Mouse (Mus musculus) CH12.LX (cell line): ENCODE data around the gene Akr7a5. TPM values are rescaled to one million over a fixed set of nuclear protein-coding genes. Genes with fewer than 3 reads are reported as not detected.

Experiments
- DNase-seq: peaks from one replicate; pipeline ENCODE4 v3.0.0-alpha.2; 2013; ENCODE audit errors: extremely low read depth
- H3K27ac ChIP-seq: 2 replicates; pipeline ENCODE4 v1.5.1; 2012; ENCODE audit warnings: low read depth, mild to moderate bottlenecking, control low read depth, moderate library complexity; ENCODE audit not compliant: insufficient read depth
- H3K27me3 ChIP-seq: replicated peaks from 2 replicates; pipeline ENCODE3; 2012; ENCODE audit warnings: inconsistent platforms
- H3K36me3 ChIP-seq, 2 experiments: replicated peaks in 1 of 2; 2 replicates each; pipeline versions ENCODE3 to v1.6.1; 2012; ENCODE audit warnings: inconsistent platforms in 1 of 2, low read length in 1 of 2, mild to moderate bottlenecking in 1 of 2, mixed read lengths in 1 of 2, moderate library complexity in 1 of 2; ENCODE audit not compliant: control insufficient read depth in 1 of 2, insufficient read depth in 1 of 2
- H3K4me1 ChIP-seq, 2 experiments: 2 replicates each; pipeline ENCODE4 v1.6.1; 2012; ENCODE audit warnings: inconsistent platforms in 1 of 2, moderate library complexity in 1 of 2; ENCODE audit not compliant: insufficient read depth in 2 of 2, control insufficient read depth in 1 of 2
- H3K4me2 ChIP-seq: 2 replicates; pipeline ENCODE4 v1.6.1; 2012; ENCODE audit warnings: low read depth, mild to moderate bottlenecking, control low read depth; ENCODE audit not compliant: poor library complexity, insufficient read depth, severe bottlenecking
- H3K4me3 ChIP-seq, 3 experiments: fragments of 150-350 bp in 1 of 3; sonication (generic) in 1 of 3; replicated peaks in 1 of 3; 2 replicates each; pipeline versions ENCODE3 to v1.5.1; 2011 to 2012; ENCODE audit warnings: low read depth in 2 of 3, low read length in 2 of 3, mild to moderate bottlenecking in 2 of 3, moderate library complexity in 2 of 3, control low read depth in 1 of 3, improper control_type of control experiment in 1 of 3, inconsistent platforms in 1 of 3, mixed read lengths in 1 of 3; ENCODE audit not compliant: poor library complexity in 1 of 3
- H3K79me2 ChIP-seq: replicated peaks from 2 replicates; pipeline ENCODE4 v1.6.1; 2012; ENCODE audit warnings: mild to moderate bottlenecking, moderate library complexity; ENCODE audit not compliant: control insufficient read depth, poor library complexity, insufficient read depth, severe bottlenecking; ENCODE audit errors: extremely low read depth
- H3K9ac ChIP-seq: 2 replicates; pipeline ENCODE4 v1.6.1; 2012; ENCODE audit warnings: low read depth, mild to moderate bottlenecking, control low read depth, moderate library complexity; ENCODE audit not compliant: insufficient read depth
- H3K9me3 ChIP-seq: replicated peaks from 2 replicates; pipeline ENCODE3; 2012; ENCODE audit warnings: low read length, inconsistent platforms, mixed read lengths
- BHLHE40 ChIP-seq: IDR thresholded peaks from 2 replicates; pipeline ENCODE4 v1.6.1; 2011; ENCODE audit warnings: mild to moderate bottlenecking, low read depth, low read length, improper control_type of control experiment
- CHD1 ChIP-seq: IDR thresholded peaks from 2 replicates; pipeline ENCODE4 v1.6.1; 2012; ENCODE audit warnings: low read depth, low read length, improper control_type of control experiment, inconsistent platforms
- CTCF ChIP-seq, 2 experiments: IDR thresholded peaks in 1 of 2; conservative IDR thresholded peaks in 1 of 2; 2 replicates each; pipeline ENCODE4 v1.5.1; 2011 to 2012; ENCODE audit warnings: low read depth in 2 of 2, low read length in 2 of 2, improper control_type of control experiment in 1 of 2, inconsistent platforms in 1 of 2, mild to moderate bottlenecking in 1 of 2, moderate library complexity in 1 of 2
- E2F4 ChIP-seq: IDR thresholded peaks from 2 replicates; pipeline ENCODE4 v1.6.1; 2011; ENCODE audit warnings: low read depth, low read length, improper control_type of control experiment; ENCODE audit not compliant: insufficient replicate concordance
- ELF1 ChIP-seq: IDR thresholded peaks from 2 replicates; pipeline ENCODE4 v1.6.1; 2014; ENCODE audit warnings: low read depth, mild to moderate bottlenecking, inconsistent platforms, low read length, improper control_type of control experiment
- EP300 ChIP-seq: IDR thresholded peaks from 2 replicates; pipeline ENCODE4 v1.6.1; 2011; ENCODE audit warnings: low read length, improper control_type of control experiment
- ETS1 ChIP-seq: conservative IDR thresholded peaks from 2 replicates; pipeline ENCODE4 v1.6.1; 2012; ENCODE audit warnings: low read depth, mild to moderate bottlenecking, inconsistent platforms, low read length, improper control_type of control experiment, moderate library complexity
- GABPA ChIP-seq: IDR thresholded peaks from 2 replicates; pipeline ENCODE4 v1.6.1; 2012; ENCODE audit warnings: low read depth, low read length, improper control_type of control experiment, inconsistent platforms; ENCODE audit not compliant: insufficient replicate concordance
- HCFC1 ChIP-seq: IDR thresholded peaks from 2 replicates; pipeline ENCODE4 v1.6.1; 2012; ENCODE audit warnings: low read depth, mild to moderate bottlenecking, inconsistent platforms, low read length, improper control_type of control experiment
- IRF4 ChIP-seq: IDR thresholded peaks from 2 replicates; pipeline ENCODE4 v1.6.1; 2014; ENCODE audit warnings: low read depth, mild to moderate bottlenecking, inconsistent platforms, low read length, improper control_type of control experiment
- JUN ChIP-seq: IDR thresholded peaks from 2 replicates; pipeline ENCODE4 v1.6.1; 2011; ENCODE audit warnings: low read depth, mild to moderate bottlenecking, low read length, improper control_type of control experiment, moderate library complexity; ENCODE audit not compliant: insufficient read depth
- JUND ChIP-seq: conservative IDR thresholded peaks from 2 replicates; pipeline ENCODE4 v1.6.1; 2011; ENCODE audit warnings: low read depth, low read length, improper control_type of control experiment
- KAT2A ChIP-seq: IDR thresholded peaks from 2 replicates; pipeline ENCODE4 v1.6.1; 2012; ENCODE audit warnings: low read length, improper control_type of control experiment, inconsistent platforms; ENCODE audit not compliant: insufficient replicate concordance
- MAX ChIP-seq: IDR thresholded peaks from 2 replicates; pipeline ENCODE4 v1.6.1; 2011; ENCODE audit warnings: low read length, improper control_type of control experiment
- MAZ ChIP-seq: IDR thresholded peaks from 2 replicates; pipeline ENCODE4 v1.6.1; 2012; ENCODE audit warnings: low read depth, mild to moderate bottlenecking, inconsistent platforms, low read length, improper control_type of control experiment, moderate library complexity
- MEF2A ChIP-seq: IDR thresholded peaks from 2 replicates; pipeline ENCODE4 v1.6.1; 2014; ENCODE audit warnings: low read depth, mild to moderate bottlenecking, inconsistent platforms, low read length, improper control_type of control experiment, borderline replicate concordance
- MXI1 ChIP-seq: IDR thresholded peaks from 2 replicates; pipeline ENCODE4 v1.6.1; 2011; ENCODE audit warnings: mild to moderate bottlenecking, low read depth, low read length, improper control_type of control experiment
- NELFE ChIP-seq: IDR thresholded peaks from 2 replicates; pipeline ENCODE4 v1.6.1; 2011; ENCODE audit warnings: low read depth, low read length, improper control_type of control experiment
- NRF1 ChIP-seq: IDR thresholded peaks from 2 replicates; pipeline ENCODE4 v1.6.1; 2014; ENCODE audit warnings: low read depth, mild to moderate bottlenecking, inconsistent platforms, low read length, improper control_type of control experiment, moderate library complexity
- POLR2A ChIP-seq: IDR thresholded peaks from 2 replicates; pipeline ENCODE4 v1.6.1; 2011; ENCODE audit warnings: low read depth, mild to moderate bottlenecking, improper control_type of control experiment, low read length
- POLR2AphosphoS2 ChIP-seq: IDR thresholded peaks from 2 replicates; pipeline ENCODE4 v1.6.1; 2011; ENCODE audit warnings: low read depth, low read length, improper control_type of control experiment
- SIN3A ChIP-seq: IDR thresholded peaks from 2 replicates; pipeline ENCODE4 v1.6.1; 2012; ENCODE audit warnings: low read length, improper control_type of control experiment, inconsistent platforms
- SMC3 ChIP-seq: IDR thresholded peaks from 2 replicates; pipeline ENCODE4 v1.6.1; 2011; ENCODE audit warnings: low read depth, low read length, improper control_type of control experiment
- TCF12 ChIP-seq: IDR thresholded peaks from 2 replicates; pipeline ENCODE4 v1.6.1; 2014; ENCODE audit warnings: low read depth, mild to moderate bottlenecking, inconsistent platforms, low read length, improper control_type of control experiment
- USF2 ChIP-seq: conservative IDR thresholded peaks from 2 replicates; pipeline ENCODE4 v1.6.1; 2011; ENCODE audit warnings: low read depth, low read length, improper control_type of control experiment
- ZKSCAN1 ChIP-seq: IDR thresholded peaks from 2 replicates; pipeline ENCODE4 v1.6.1; 2012; ENCODE audit warnings: low read depth, inconsistent platforms, low read length, improper control_type of control experiment, borderline replicate concordance
- ZMIZ1 ChIP-seq: IDR thresholded peaks from 2 replicates; pipeline ENCODE4 v1.6.1; 2012; ENCODE audit warnings: low read depth, mild to moderate bottlenecking, inconsistent platforms, low read length, improper control_type of control experiment
- dilution Hi-C: fragments of 300-500 bp; cut with MboI; formaldehyde crosslinking; loops from 2 replicates; pipeline ENCODE4 v1.14.3; 2020; ENCODE audit warnings: low sequenced_read_pairs; ENCODE audit not compliant: extremely low pct_unique_long_range_greater_than_20kb, extremely low pct_ligation_motif_present
- in situ Hi-C: fragments of 300-500 bp; cut with MboI; formaldehyde crosslinking; loops from 3 replicates; pipeline ENCODE4 v1.14.3; 2019; ENCODE audit warnings: low sequenced_read_pairs, low pct_ligation_motif_present, low pct_unique_long_range_greater_than_20kb, mixed read lengths
- polyA plus RNA-seq: library from polyadenylated mRNA; unstranded; fragments of >175 nt; gene quantifications from 2 replicates; pipeline ENCODE4 v1.2.1, GENCODE M21; 2012; ENCODE audit warnings: low read depth; ENCODE audit not compliant: insufficient read length
- total RNA-seq, 2 experiments: library from RNA; depleted of rRNA; stranded (reverse); fragments of 300-350 nt in 1 of 2; fragments of >200 nt in 1 of 2; gene quantifications; 2 replicates each; pipeline ENCODE4 v1.2.3; 2012 to 2014

The Akr7a5 gene
- total and polyA plus RNA-seq, 3 experiments = 24.2 to 37.7 (median 27.0) TPM

GRCm38 (mm10) chr4:139343718-139344117 is 33.2 kb downstream of the Akr7a5 start (continued):
- TF ChIP-seq E2F4 = no peak

DNA sequence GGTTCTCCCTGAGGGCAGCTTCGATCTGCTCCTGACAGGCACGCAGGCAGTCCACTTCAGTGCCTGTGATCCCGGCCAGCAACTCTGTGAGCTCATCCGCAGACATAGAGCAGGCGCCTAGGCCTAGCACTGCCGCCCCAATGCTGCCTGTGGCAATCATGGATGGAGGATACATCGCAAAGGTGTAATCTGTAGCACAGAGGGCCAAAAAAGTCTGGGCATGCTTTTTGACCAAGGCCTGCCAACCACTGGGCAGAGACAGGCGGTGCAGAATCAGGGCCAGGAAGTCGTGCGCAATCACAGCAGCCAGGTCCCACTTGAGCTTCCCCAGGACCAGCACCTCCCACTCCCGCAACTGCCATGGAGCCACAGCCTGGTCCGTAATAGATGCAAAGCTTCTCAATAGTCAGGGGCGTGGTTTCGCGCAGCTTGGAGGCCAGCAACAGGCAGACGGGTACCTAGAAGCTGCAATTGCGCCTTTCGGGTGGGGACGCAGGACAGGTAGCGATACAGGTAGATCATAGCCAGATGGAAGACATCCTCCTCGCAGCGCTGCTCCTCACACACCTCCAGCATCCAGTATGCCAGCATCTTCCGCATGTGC is 35.0 kb downstream of the Akr7a5 start:
- Histone ChIP-seq H3K79me2 (peaks cover 5% of the 10 kb centered on the region), H3K4me2 (no peak overlapping the region), H3K9ac (no peak overlapping the region), H3K36me3 (peaks cover 42 to 65% of the 10 kb centered on the region in 2 experiments), H3K27me3 (no peaks in the 10 kb centered on the region), H3K27ac (no peak overlapping the region), H3K4me1 (peaks cover 1 to 14% of the 10 kb centered on the region in 2 experiments; a peak in 3 of 4 replicates), H3K9me3 (no peaks in the 10 kb centered on the region), H3K4me3 (no peak overlapping the region)
- no peak for TF ChIP-seq MAZ
- no peak for TF ChIP-seq JUND
- in situ Hi-C loops (no loop called here), dilution Hi-C loops (no loop called here)
- DNase-seq = no peak

DNA sequence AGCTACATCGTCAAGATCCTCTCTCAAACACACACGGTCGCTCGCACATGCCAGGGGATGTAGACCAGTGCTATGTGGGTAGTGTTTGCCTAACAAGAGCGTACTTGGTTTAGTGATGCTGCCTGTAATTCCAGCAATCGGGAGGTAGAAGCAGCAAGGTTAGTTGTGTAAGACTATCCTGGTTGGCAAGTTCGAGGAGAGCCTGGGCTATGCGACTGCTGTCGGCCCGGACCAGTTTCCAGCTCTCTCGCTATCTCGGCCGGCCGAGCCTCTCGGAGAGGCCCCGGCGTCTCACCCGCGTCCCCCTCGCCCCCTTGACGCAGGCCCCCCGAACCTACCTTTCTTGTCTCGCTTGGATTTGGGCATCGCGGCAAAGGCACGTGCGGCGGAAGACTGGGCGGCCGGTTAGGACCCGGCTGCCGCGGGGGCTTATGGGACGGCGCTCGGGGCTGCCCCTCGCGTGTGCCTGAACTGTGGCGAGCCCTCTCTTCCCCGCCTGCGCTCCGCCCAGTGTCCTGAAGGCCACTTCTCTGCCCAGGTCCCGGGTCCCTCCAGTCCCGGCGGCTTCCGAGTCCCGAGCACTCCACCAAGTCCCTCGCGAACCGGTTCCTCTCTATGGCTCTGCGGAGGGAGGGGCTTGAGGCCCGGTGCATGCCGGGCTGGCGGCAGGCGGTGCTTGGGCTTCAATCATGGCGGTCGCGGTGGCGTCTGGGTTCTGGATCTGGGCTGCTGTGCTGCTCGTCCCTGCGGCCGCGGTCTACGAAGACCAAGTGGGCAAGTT is 41.6 kb downstream of the Akr7a5 start, which contains the start of the genes Mrto4, Emc1 and Ubr4:
Gene Mrto4, minus strand, starts transcription at position 646 of the 781 bp plus-strand sequence.
Gene Emc1, plus strand, starts transcription at position 657 of the 781 bp plus-strand sequence.
Gene Ubr4, plus strand, starts transcription at position 679 of the 781 bp plus-strand sequence.
- Histone ChIP-seq H3K9me3 (no peaks in the 10 kb centered on the region), H3K27me3 (no peaks in the 10 kb centered on the region), H3K4me2 (peak within 1 kb of the TSS; percentile 97), H3K4me3 (peak within 1 kb of the TSS; percentile 60 to 97 (median 92)), H3K79me2 (peaks cover 25% of the 10 kb centered on the region), H3K36me3 (peaks cover 37 to 62% of the 10 kb centered on the region in 2 experiments), H3K4me1 (peaks cover 4 to 24% of the 10 kb centered on the region in 2 experiments; a peak in 3 of 4 replicates), H3K9ac (peak within 1 kb of the TSS; percentile 78), H3K27ac (peak within 1 kb of the TSS; percentile 73)
- in situ Hi-C loops (no loop called here), dilution Hi-C loops (no loop called here)
- peak; percentile 77 for DNase-seq
- TF ChIP-seq ZKSCAN1 (no peak), CTCF (conservative IDR thresholded peaks at IDR 0.05 in 1 of 2, IDR thresholded peaks at IDR 0.05 in 1 of 2; ENCODE audit: low read depth in 2 of 2, low read length in 2 of 2) (no peak), IRF4 (peak; percentile 44; the same call in 1 of the 2 replicates), USF2 (no peak), MEF2A (no peak), ELF1 (peak; percentile 72), KAT2A (peak; percentile 79; the same call in 1 of the 2 replicates), BHLHE40 (peak; percentile 97), E2F4 (0 out of 2 replicates have a peak, but pooled peaks have one; percentile 25), MAZ (no peak), TCF12 (peak; percentile 91), SMC3 (no peak), GABPA (no peak), POLR2AphosphoS2 (no peak), ZMIZ1 (0 out of 2 replicates have a peak, but pooled peaks have one; percentile 21), CHD1 (no peak), MXI1 (peak; percentile 98), HCFC1 (peak; percentile 88), JUND (no peak), ETS1 (no peak), JUN (no peak), MAX (peak; percentile 98), EP300 (no peak), SIN3A (peak; percentile 89), NRF1 (no peak), NELFE (peak; percentile 91), POLR2A (peak; percentile 93)
